In genomic region chr3:145987268-145987969, GRCm38 (mm10) we compare ENCODE assay signal across 8 mouse cellular contexts. TPM values are rescaled to one million over a fixed set of nuclear protein-coding genes. Genes with fewer than 3 reads are reported as not detected.
DNase-seq lines count a peak whose midpoint lies in the region; ATAC-seq lines count a peak whose summit lies in the region.

TSS of gene Syde2 (plus strand) at chr3:145987870.

- H3K9ac ChIP-seq in limb, embryonic 12.5 days (replicated peaks), result peak within 1 kb of the TSS; percentile 85
- H3K9ac ChIP-seq in midbrain, embryonic 13.5 days (replicated peaks), result peak within 1 kb of the TSS; percentile 70
- peak within 1 kb of the TSS; percentile 71 for H3K9ac ChIP-seq in stomach, embryonic 15.5 days

- peak within 1 kb of the TSS; percentile 88 for H3K27ac ChIP-seq in limb, embryonic 12.5 days
- peak within 1 kb of the TSS; percentile 14; the same call in 1 of the 2 replicates for H3K27ac ChIP-seq in midbrain, embryonic 13.5 days
- H3K27ac ChIP-seq in stomach, embryonic 15.5 days, result peak within 1 kb of the TSS; percentile 96

- ATAC-seq in cerebellum, adult (ENCODE audit: insufficient number of reproducible peaks, low FRiP score, low TSS enrichment), result no peak
- peak; percentile 92 for ATAC-seq in limb, embryonic 12.5 days (ENCODE audit: insufficient number of reproducible peaks, insufficient read depth, low FRiP score, low TSS enrichment, low read depth)
- peak; percentile 90 for ATAC-seq in midbrain, embryonic 13.5 days
- ATAC-seq in stomach, embryonic 15.5 days (ENCODE audit: insufficient read depth, low FRiP score, low read depth), result peak; percentile 82

- H3K4me2 ChIP-seq in limb, embryonic 12.5 days, result peak within 1 kb of the TSS; percentile 90
- H3K4me2 ChIP-seq in midbrain, embryonic 13.5 days (replicated peaks), result peak within 1 kb of the TSS; percentile 85
- H3K4me2 ChIP-seq in stomach, embryonic 15.5 days, result peak within 1 kb of the TSS; percentile 79

- no peaks in the 10 kb centered on the region for H3K36me3 ChIP-seq in limb, embryonic 12.5 days
- H3K36me3 ChIP-seq in midbrain, embryonic 13.5 days, result no peaks in the 10 kb centered on the region
- H3K36me3 ChIP-seq in stomach, embryonic 15.5 days, result no peaks in the 10 kb centered on the region

- peak; percentile 18 for DNase-seq in cerebellum, adult 11-12 months
- DNase-seq in embryo, embryonic 9.5 days (ENCODE audit: extremely low spot score), result peak; percentile 85
- peak; percentile 62 for DNase-seq in heart, adult 8-10 months (ENCODE audit: low spot score)
- DNase-seq in kidney, adult 8-10 months, result peak; percentile 93 to 94

- H3K4me3 ChIP-seq in limb, embryonic 12.5 days (replicated peaks), result peak within 1 kb of the TSS; percentile 79
- peak within 1 kb of the TSS; percentile 65 for H3K4me3 ChIP-seq in midbrain, embryonic 13.5 days (replicated peaks)
- H3K4me3 ChIP-seq in stomach, embryonic 15.5 days (replicated peaks), result peak within 1 kb of the TSS; percentile 66

- WGBS in limb, embryonic 12.5 days, result under 1% methylated on average over 65 of the region's 65 CpGs
- under 1% methylated on average over 52 of the region's 65 CpGs for WGBS in midbrain, embryonic 13.5 days
- 1% methylated on average over 65 of the region's 65 CpGs for WGBS in stomach, embryonic 15.5 days

- H3K27me3 ChIP-seq in limb, embryonic 12.5 days, result peaks cover 27% of the 10 kb centered on the region
- H3K27me3 ChIP-seq in midbrain, embryonic 13.5 days, result peaks cover 47% of the 10 kb centered on the region
- H3K27me3 ChIP-seq in stomach, embryonic 15.5 days (replicated peaks), result no peaks in the 10 kb centered on the region

- no peaks in the 10 kb centered on the region for H3K9me3 ChIP-seq in limb, embryonic 12.5 days
- H3K9me3 ChIP-seq in midbrain, embryonic 13.5 days, result no peaks in the 10 kb centered on the region
- H3K9me3 ChIP-seq in stomach, embryonic 15.5 days, result no peaks in the 10 kb centered on the region

- peaks cover 29% of the 10 kb centered on the region for H3K4me1 ChIP-seq in limb, embryonic 12.5 days (replicated peaks)
- peaks cover 19% of the 10 kb centered on the region for H3K4me1 ChIP-seq in midbrain, embryonic 13.5 days (replicated peaks)
- peaks cover 10% of the 10 kb centered on the region; the same call in 1 of the 2 replicates for H3K4me1 ChIP-seq in stomach, embryonic 15.5 days

RNA-seq across cellular contexts. Expression of gene Syde2, which starts in this region (rescaled TPM):
- total RNA-seq in heart, adult 8-10 months (2022), result 10 to 100 TPM; 16.7 to 21.8 (median 19.0) TPM
- 2.5 and 3.3 TPM in 2 replicates for polyA plus RNA-seq in limb, embryonic 12.5 days (2016; fragmentation: Nextera tagmentation; extraction: Ambion mirVana)
- polyA plus RNA-seq in midbrain, embryonic 13.5 days (2015; fragmentation: Nextera tagmentation; extraction: Ambion mirVana), result 0.39 and 0.52 TPM in 2 replicates
- polyA plus RNA-seq in stomach, embryonic 15.5 days (2015; fragmentation: Nextera tagmentation; extraction: Ambion mirVana), result 2.0 and 2.1 TPM in 2 replicates

Comparison
In these comparisons a context has a peak if more than half of its experiments do, and no peak if none do; other contexts are left out.
1. Peak in ATAC-seq, H3K4me3 ChIP-seq, H3K27ac ChIP-seq, H3K9ac ChIP-seq and H3K4me2 ChIP-seq in midbrain, embryonic 13.5 days; RNA of the gene not detected or under 1 TPM.
2. DNase-seq: peak in every context shown above with its lines; median percentile 94 in kidney, adult 8-10 months; 85 in embryo, embryonic 9.5 days; 62 in heart, adult 8-10 months; 18 in cerebellum, adult 11-12 months.
3. H3K27ac ChIP-seq: peak in every context shown above with its lines; median percentile 96 in stomach, embryonic 15.5 days; 88 in limb, embryonic 12.5 days; 14 in midbrain, embryonic 13.5 days.